Mouse (Mus musculus): ENCODE results near the gene Hspa5. TPM values are rescaled to one million over a fixed set of nuclear protein-coding genes. Genes with fewer than 3 reads are reported as not detected.
"Not testable (repeated sequence)": the region's sequence is repeated elsewhere in the genome, so short reads cannot be mapped to it uniquely, and the experiment has no call there.

The Hspa5 gene
- 1,019 to 1,135 TPM (median 1,112 TPM) in 3 replicates for total RNA-seq (2017)

- peak; percentile 97 for ATAC-seq (replicated peaks; ENCODE audit: insufficient number of reproducible peaks, low FRiP score, low TSS enrichment, poor library complexity, severe bottlenecking)
These were observed at the start of gene Hspa5 for GRCm38 (mm10) chr2:34771368-34772226. Hspa5 (plus strand) TSS chr2:34771970.

GRCm38 (mm10) chr2:34725269-34725668, 46.5 kb upstream of the Hspa5 start:
- ATAC-seq (replicated peaks; ENCODE audit: insufficient number of reproducible peaks, low FRiP score, low TSS enrichment, poor library complexity, severe bottlenecking) = no peak

- no peak for ATAC-seq (replicated peaks; ENCODE audit: insufficient number of reproducible peaks, low FRiP score, low TSS enrichment, poor library complexity, severe bottlenecking)
These were observed 44.6 kb upstream of the Hspa5 start for GRCm38 (mm10) chr2:34727045-34727728.

GRCm38 (mm10) chr2:34736626-34737025, 35.1 kb upstream of the Hspa5 start:
- ATAC-seq (replicated peaks; ENCODE audit: insufficient number of reproducible peaks, low FRiP score, low TSS enrichment, poor library complexity, severe bottlenecking) = no peak

- ATAC-seq (replicated peaks; ENCODE audit: insufficient number of reproducible peaks, low FRiP score, low TSS enrichment, poor library complexity, severe bottlenecking) = no peak
These were observed 33.9 kb upstream of the Hspa5 start for GRCm38 (mm10) chr2:34737911-34738310.

GRCm38 (mm10) chr2:34739684-34740391, 31.9 kb upstream of the Hspa5 start:
- ATAC-seq (replicated peaks; ENCODE audit: insufficient number of reproducible peaks, low FRiP score, low TSS enrichment, poor library complexity, severe bottlenecking) = no peak

- ATAC-seq (replicated peaks; ENCODE audit: insufficient number of reproducible peaks, low FRiP score, low TSS enrichment, poor library complexity, severe bottlenecking) = no peak
These were observed 30.2 kb upstream of the Hspa5 start for GRCm38 (mm10) chr2:34741390-34742159.

GRCm38 (mm10) chr2:34742675-34743074, 29.1 kb upstream of the Hspa5 start:
- ATAC-seq (replicated peaks; ENCODE audit: insufficient number of reproducible peaks, low FRiP score, low TSS enrichment, poor library complexity, severe bottlenecking) = no peak

- ATAC-seq (replicated peaks; ENCODE audit: insufficient number of reproducible peaks, low FRiP score, low TSS enrichment, poor library complexity, severe bottlenecking) = no peak
These were observed 27.3 kb upstream of the Hspa5 start for GRCm38 (mm10) chr2:34744476-34744875.

- no peak for ATAC-seq (replicated peaks; ENCODE audit: insufficient number of reproducible peaks, low FRiP score, low TSS enrichment, poor library complexity, severe bottlenecking)
These were observed 26.1 kb upstream of the Hspa5 start for GRCm38 (mm10) chr2:34745673-34746072.

GRCm38 (mm10) chr2:34748479-34748878, 23.3 kb upstream of the Hspa5 start:
- no peak for ATAC-seq (replicated peaks; ENCODE audit: insufficient number of reproducible peaks, low FRiP score, low TSS enrichment, poor library complexity, severe bottlenecking)

GRCm38 (mm10) chr2:34750245-34750644, 21.5 kb upstream of the Hspa5 start:
- no peak for ATAC-seq (replicated peaks; ENCODE audit: insufficient number of reproducible peaks, low FRiP score, low TSS enrichment, poor library complexity, severe bottlenecking)

GRCm38 (mm10) chr2:34753811-34754550, 17.8 kb upstream of the Hspa5 start:
- peak; percentile 83 for ATAC-seq (replicated peaks; ENCODE audit: insufficient number of reproducible peaks, low FRiP score, low TSS enrichment, poor library complexity, severe bottlenecking)

GRCm38 (mm10) chr2:34754551-34755358, 17.0 kb upstream of the Hspa5 start, which contains the start of gene Gapvd1:
Gapvd1 (minus strand) TSS chr2:34755232.
- ATAC-seq (replicated peaks; ENCODE audit: insufficient number of reproducible peaks, low FRiP score, low TSS enrichment, poor library complexity, severe bottlenecking) = peak; percentile 68

- no peak for ATAC-seq (replicated peaks; ENCODE audit: insufficient number of reproducible peaks, low FRiP score, low TSS enrichment, poor library complexity, severe bottlenecking)
These were observed 14.4 kb upstream of the Hspa5 start for GRCm38 (mm10) chr2:34757341-34757740.

GRCm38 (mm10) chr2:34761272-34761671, 10.5 kb upstream of the Hspa5 start:
- ATAC-seq (replicated peaks; ENCODE audit: insufficient number of reproducible peaks, low FRiP score, low TSS enrichment, poor library complexity, severe bottlenecking) = not testable (repeated sequence)

GRCm38 (mm10) chr2:34762174-34762573, 9.6 kb upstream of the Hspa5 start:
- no peak for ATAC-seq (replicated peaks; ENCODE audit: insufficient number of reproducible peaks, low FRiP score, low TSS enrichment, poor library complexity, severe bottlenecking)

Data from monocyte, adult 5-6 weeks (primary cell).